In the genomic region with DNA sequence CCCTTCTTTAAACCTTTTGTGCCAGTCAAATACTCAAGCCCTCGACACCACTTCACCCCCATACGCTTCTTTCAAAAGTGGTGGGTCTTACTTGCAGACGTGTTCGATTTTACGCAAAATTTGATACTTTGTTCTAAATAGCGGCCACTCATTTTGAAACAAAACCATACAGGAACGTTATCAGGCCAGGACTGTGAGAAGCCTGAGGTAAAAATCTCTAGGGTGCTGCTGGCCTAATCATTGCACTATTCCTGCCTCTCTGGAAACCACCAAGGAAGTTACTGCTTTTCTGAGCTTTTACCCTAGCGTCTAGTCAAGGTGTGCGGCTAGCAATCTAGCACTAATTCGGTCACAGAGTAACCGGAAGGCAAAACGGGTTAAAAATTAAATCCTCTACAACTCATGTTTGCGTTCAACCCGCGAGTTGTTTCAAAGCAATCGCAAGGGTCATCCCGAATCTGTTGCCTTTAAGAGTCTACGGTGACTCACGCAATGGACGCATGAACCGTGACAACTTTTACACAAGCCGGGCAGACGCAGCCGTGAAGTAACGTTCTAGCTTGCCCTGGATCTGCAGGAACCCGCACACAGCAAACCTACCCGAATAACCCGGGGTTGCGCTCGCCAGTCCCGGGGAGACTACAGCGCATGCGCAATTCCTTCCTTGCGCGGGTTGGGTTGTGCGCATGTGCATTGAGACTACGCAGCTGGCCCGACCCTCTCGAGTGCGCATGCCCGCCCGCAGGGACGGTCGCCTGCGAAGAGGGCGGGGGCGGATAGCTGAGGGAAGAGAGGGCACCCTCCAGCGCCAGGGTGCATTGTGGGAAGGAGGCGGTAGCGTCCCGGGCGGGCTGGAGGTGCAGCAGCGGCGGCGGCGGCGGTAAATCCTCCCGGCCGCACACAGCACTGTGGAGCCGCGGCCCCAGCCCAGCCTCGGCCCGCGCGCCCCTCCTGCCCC, we compare ENCODE assay signal across 8 mouse cellular contexts. TPM values are rescaled to one million over a fixed set of nuclear protein-coding genes. Genes with fewer than 3 reads are reported as not detected.
A peak's percentile ranks its signal among the peaks of the same experiment; 100 is the strongest.
DNase-seq lines count a peak whose midpoint lies in the region; ATAC-seq lines count a peak whose summit lies in the region.

A gene (plus strand): TSS at position 821 of the 958 bp plus-strand sequence.

- H3K9ac ChIP-seq in hindbrain, embryonic 12.5 days: peak within 1 kb of the TSS; percentile 96

- peak; percentile 98 for ATAC-seq in hindbrain, embryonic 12.5 days (ENCODE audit: low FRiP score)

- H3K4me3 ChIP-seq in hindbrain, embryonic 12.5 days: peak within 1 kb of the TSS; percentile 96

- 3% methylated on average over 55 of the region's 65 CpGs for WGBS in hindbrain, embryonic 12.5 days

- DNase-seq in NIH3T3 (ENCODE audit: low read depth): peak; percentile 98
- peak; percentile 99 to 100 for DNase-seq in cerebellum, postnatal 10 days
- peak; percentile 99 for DNase-seq in frontal cortex, postnatal 10 days (ENCODE audit: low spot score in 2 of 2)
- DNase-seq in layer of hippocampus, postnatal 14 days (ENCODE audit: low spot score in 2 of 2): peak; percentile 99 to 100
- peak; percentile 99 for DNase-seq in lung, postnatal 14 days
- peak; percentile 99 for DNase-seq in retina, adult 2 months (ENCODE audit: low read depth, low spot score)
- DNase-seq in thymus, postnatal 36 days: peak; percentile 99 to 100

- peaks cover 29% of the 10 kb centered on the region for H3K4me1 ChIP-seq in hindbrain, embryonic 12.5 days

- no peaks in the 10 kb centered on the region for H3K36me3 ChIP-seq in hindbrain, embryonic 12.5 days

- H3K27ac ChIP-seq in hindbrain, embryonic 12.5 days: peak within 1 kb of the TSS; percentile 90

- H3K9me3 ChIP-seq in hindbrain, embryonic 12.5 days (replicated peaks): no peaks in the 10 kb centered on the region

- peak within 1 kb of the TSS; percentile 77 for H3K4me2 ChIP-seq in hindbrain, embryonic 12.5 days (replicated peaks)

- H3K27me3 ChIP-seq in hindbrain, embryonic 12.5 days: no peaks in the 10 kb centered on the region

RNA-seq across cellular contexts. Expression of the gene that starts here (rescaled TPM):
- 73.1 and 78.2 TPM in 2 replicates for polyA plus RNA-seq in hindbrain, embryonic 12.5 days (2016; fragmentation: Nextera tagmentation; extraction: Ambion mirVana)
- 10 to 100 TPM; 72.3 to 74.9 TPM for total RNA-seq in layer of hippocampus, postnatal 14 days (2021)

Comparison
In these comparisons a context has a peak if more than half of its experiments do, and no peak if none do; other contexts are left out.
1. Peak in every context shown above with its lines: DNase-seq, ATAC-seq, H3K4me3 ChIP-seq and H3K27ac ChIP-seq.